Mouse (Mus musculus): Measurements from ENCODE around the gene Gpatch2.

DNA sequence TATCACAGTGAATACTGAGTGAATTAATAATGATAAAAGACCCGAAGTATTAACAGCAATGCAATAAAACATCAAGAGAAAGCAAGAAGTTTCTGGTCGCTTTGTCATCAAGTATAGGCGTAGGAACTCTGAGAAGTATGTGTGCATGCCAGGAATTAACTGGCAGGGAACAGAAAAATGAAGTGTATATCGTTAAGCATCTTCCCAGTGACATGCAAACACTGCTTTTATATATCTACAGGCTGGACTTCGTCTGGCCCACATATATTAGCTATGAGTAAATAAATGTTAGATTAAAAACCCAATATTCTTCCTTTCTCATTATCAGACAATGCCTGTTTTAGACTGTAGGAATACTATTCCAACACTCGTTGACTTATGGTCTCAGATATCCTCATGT is 9.8 kb upstream of the Gpatch2 start:
- no peak for TF ChIP-seq CTCF (IDR thresholded peaks at IDR 0.05)
- no peak for TF ChIP-seq EP300 (IDR thresholded peaks at IDR 0.05)
